Mouse (Mus musculus) telencephalon, adult 2 months (tissue): ENCODE measurements around the gene Lmo7.

Experiments used
- DNase-seq: peaks from one replicate; pipeline ENCODE4 v3.0.0-alpha.2; 2011; ENCODE audit warnings: low read depth, low spot score

Lmo7 gene

GRCm38 (mm10) chr14:101729237-101729971 is at the start of gene Lmo7, which contains the start of gene Gm9922:
Gene Lmo7, plus strand, starts transcription at chr14:101729957.
Gene Gm9922, minus strand, starts transcription at chr14:101729814.
- no peak for DNase-seq

- no peak for DNase-seq
These were observed 42.1 kb upstream of the Lmo7 start for GRCm38 (mm10) chr14:101687696-101688095.

- no peak for DNase-seq
These were observed 41.4 kb upstream of the Lmo7 start for GRCm38 (mm10) chr14:101688406-101688805.

GRCm38 (mm10) chr14:101704479-101704878 is 25.3 kb upstream of the Lmo7 start:
- no peak for DNase-seq

GRCm38 (mm10) chr14:101707088-101707487 is 22.7 kb upstream of the Lmo7 start:
- DNase-seq: no peak

- no peak for DNase-seq
These were observed 15.3 kb upstream of the Lmo7 start for GRCm38 (mm10) chr14:101714414-101714813.

- DNase-seq: no peak
These were observed 375 bp downstream of the Lmo7 start for GRCm38 (mm10) chr14:101729972-101730692.

- DNase-seq: no peak
These were observed 4.0 kb downstream of the Lmo7 start for GRCm38 (mm10) chr14:101733542-101734303.

- no peak for DNase-seq
These were observed 7.7 kb downstream of the Lmo7 start for GRCm38 (mm10) chr14:101737501-101737900.

- no peak for DNase-seq
These were observed 16.9 kb downstream of the Lmo7 start for GRCm38 (mm10) chr14:101746635-101747034.

- no peak for DNase-seq
These were observed 18.1 kb downstream of the Lmo7 start for GRCm38 (mm10) chr14:101747811-101748210.

GRCm38 (mm10) chr14:101748436-101748835 is 18.7 kb downstream of the Lmo7 start:
- no peak for DNase-seq

- no peak for DNase-seq
These were observed 21.2 kb downstream of the Lmo7 start for GRCm38 (mm10) chr14:101750910-101751309.

- DNase-seq: no peak
These were observed 25.7 kb downstream of the Lmo7 start for GRCm38 (mm10) chr14:101755425-101755824.

GRCm38 (mm10) chr14:101762267-101762666 is 32.5 kb downstream of the Lmo7 start:
- DNase-seq: no peak

- no peak for DNase-seq
These were observed 34.1 kb downstream of the Lmo7 start for GRCm38 (mm10) chr14:101763762-101764295.

GRCm38 (mm10) chr14:101771336-101771735 is 41.6 kb downstream of the Lmo7 start:
- DNase-seq: no peak

- no peak for DNase-seq
These were observed 42.0 kb downstream of the Lmo7 start for GRCm38 (mm10) chr14:101771756-101772155.

- no peak for DNase-seq
These were observed 44.9 kb downstream of the Lmo7 start for GRCm38 (mm10) chr14:101774631-101775030.

- no peak for DNase-seq
These were observed 46.8 kb downstream of the Lmo7 start for GRCm38 (mm10) chr14:101776296-101777128.

GRCm38 (mm10) chr14:101777129-101777493 is 47.4 kb downstream of the Lmo7 start:
- DNase-seq: no peak
